Mouse (Mus musculus) bone marrow, adult 2 months (tissue): Measurements from ENCODE around the gene Lhpp.

Experiments used
- CTCF ChIP-seq: fragments of 200-500 bp; IDR thresholded peaks from 2 replicates; pipeline ENCODE4 v1.5.1; 2011; ENCODE audit warnings: low read length, control low read depth; ENCODE audit not compliant: control insufficient read depth, insufficient read depth
- POLR2A ChIP-seq: fragments of 200-500 bp; IDR thresholded peaks from 2 replicates; pipeline ENCODE4 v1.6.1; 2011; ENCODE audit warnings: low read depth, mild to moderate bottlenecking, control low read depth, low read length, borderline replicate concordance; ENCODE audit not compliant: control insufficient read depth

- TF ChIP-seq POLR2A = no peak
- no peak for TF ChIP-seq CTCF
Measured at GRCm38 (mm10) chr7:132714236-132714923, 103.9 kb downstream of the Lhpp start.
